Mouse (Mus musculus) ES-Bruce4 (cell line): Measurements from ENCODE around the gene C1ql2.

Experiments
- CTCF ChIP-seq: IDR thresholded peaks from one replicate; pipeline ENCODE4 v1.8.1; 2011; ENCODE audit warnings: low read depth, low read length
- POLR2A ChIP-seq: IDR thresholded peaks from one replicate; pipeline ENCODE4 v1.8.1; 2011; ENCODE audit warnings: low read length; ENCODE audit not compliant: insufficient read depth

GRCm38 (mm10) chr1:120321270-120322021 lies 18.9 kb upstream of the C1ql2 start:
- TF ChIP-seq POLR2A: no peak
- TF ChIP-seq CTCF: no peak
